ENCODE assay signal across 9 mouse cellular contexts in genomic region chrX:71647958-71648357, GRCm38 (mm10). TPM values are rescaled to one million over a fixed set of nuclear protein-coding genes. Genes with fewer than 3 reads are reported as not detected.
DNase-seq lines count a peak whose midpoint lies in the region; ATAC-seq lines count a peak whose summit lies in the region.
"Had no signal": no experiment of that assay in that cellular context is flagged by ENCODE, and none has a peak within 500 bp of the region (broad histone marks: within the 10 kb centered on the region; RNA-seq: fewer than 3 reads in every experiment).

No protein-coding gene starts in this region.

- under 1% methylated on average over 6 of the region's 6 CpGs for WGBS in embryonic facial prominence, embryonic 10.5 days
- 2% methylated on average over 6 of the region's 6 CpGs for WGBS in hindbrain, embryonic 11.5 days

- ATAC-seq in hindbrain, embryonic 11.5 days (ENCODE audit: low FRiP score) = no peak
- no peak for ATAC-seq in erythroblast, adult 5-6 weeks (replicated peaks; ENCODE audit: low FRiP score, poor library complexity, severe bottlenecking)

- no peaks in the 10 kb centered on the region for H3K36me3 ChIP-seq in embryonic facial prominence, embryonic 10.5 days (replicated peaks)
- no peaks in the 10 kb centered on the region for H3K36me3 ChIP-seq in hindbrain, embryonic 11.5 days (ENCODE audit: control insufficient read depth, insufficient read depth, low read length)

- no peak overlapping the region for H3K4me2 ChIP-seq in hindbrain, embryonic 11.5 days (replicated peaks; ENCODE audit: low read depth, low read length)

- no peak overlapping the region for H3K9ac ChIP-seq in hindbrain, embryonic 11.5 days (ENCODE audit: low read depth, low read length)

- intact Hi-C loops in left cerebral cortex, postnatal 14 days (cut with DNase I) = loop anchor here (2.0 to 5.0 kb wide), 4 partner anchors 144 to 1257 kb away; no protein-coding TSS in a partner anchor

- no peaks in the 10 kb centered on the region for H3K9me3 ChIP-seq in embryonic facial prominence, embryonic 10.5 days
- H3K9me3 ChIP-seq in hindbrain, embryonic 11.5 days (ENCODE audit: control insufficient read depth, low read length) = no peaks in the 10 kb centered on the region

- H3K27ac ChIP-seq in embryonic facial prominence, embryonic 10.5 days (replicated peaks) = no peak overlapping the region
- H3K27ac ChIP-seq in hindbrain, embryonic 11.5 days (ENCODE audit: low read depth, low read length) = no peak overlapping the region

- peaks cover 30% of the 10 kb centered on the region; the same call in 1 of the 2 replicates for H3K27me3 ChIP-seq in embryonic facial prominence, embryonic 10.5 days (replicated peaks; ENCODE audit: low read depth, poor library complexity, severe bottlenecking)
- H3K27me3 ChIP-seq in hindbrain, embryonic 11.5 days (ENCODE audit: control insufficient read depth, insufficient read depth, low read length) = no peaks in the 10 kb centered on the region

- H3K4me3 ChIP-seq in embryonic facial prominence, embryonic 10.5 days = no peak overlapping the region
- H3K4me3 ChIP-seq in hindbrain, embryonic 11.5 days (ENCODE audit: low read depth, low read length) = no peak overlapping the region
- H3K4me3 ChIP-seq: erythroblast, embryonic 14.5 days had no signal

- peak; percentile 53 for DNase-seq in ovary, postnatal 14 days (ENCODE audit: low spot score)
- DNase-seq in ovary, adult 18-20 months (ENCODE audit: low spot score) = no peak
- DNase-seq in adrenal gland, postnatal 10 days = peak; percentile 63
- peak; percentile 42 for DNase-seq in embryonic facial prominence, embryonic 10.5 days (ENCODE audit: low spot score)
- peak; percentile 67 for DNase-seq in hindbrain, embryonic 11.5 days (ENCODE audit: low spot score)
- peak; percentile 43 to 71 for DNase-seq in left cerebral cortex, postnatal 14 days (ENCODE audit: low spot score in 2 of 2)
- DNase-seq in neural tube, embryonic 10.5 days (ENCODE audit: extremely low spot score, low spot score) = peak; percentile 22

- H3K4me1 ChIP-seq in embryonic facial prominence, embryonic 10.5 days = no peaks in the 10 kb centered on the region
- no peaks in the 10 kb centered on the region for H3K4me1 ChIP-seq in hindbrain, embryonic 11.5 days (replicated peaks; ENCODE audit: control insufficient read depth, insufficient read depth, low read length)

RNA-seq across cellular contexts. Expression of gene Gpr50, which starts 15.5 kb away (rescaled TPM):
- total RNA-seq in adrenal gland, postnatal 10 days (2021) = under 1 TPM; 0.24 to 0.36 TPM
- polyA plus RNA-seq in embryonic facial prominence, embryonic 10.5 days (2016; fragmentation: Nextera tagmentation; extraction: Ambion mirVana) = 23.0 and 23.7 TPM in 2 replicates
- 1.3 and 1.4 TPM in 2 replicates for polyA plus RNA-seq in hindbrain, embryonic 11.5 days (2014; fragmentation: Nextera tagmentation; extraction: Ambion mirVana)
- total RNA-seq in left cerebral cortex, postnatal 14 days (2021) = under 1 TPM in 1 of 2 experiments, not detected in 1; 0.49 TPM
- total RNA-seq in erythroblast, adult 5-6 weeks (2015; ENCODE audit: low replicate concordance) = not detected in 2 replicates
- 0.56 TPM in 1 of 2 replicates, not detected in the other for total RNA-seq in erythroblast, adult 5-6 weeks (2017; ENCODE audit: low replicate concordance)
- polyA plus RNA-seq: erythroblast, embryonic 14.5 days had no signal
